Mouse (Mus musculus) forebrain, embryonic 15.5 days (tissue): ENCODE measurements at regions not wholly inside any gene's neighbourhood (a gene's known extent, or its start where the extent isn't known, plus 50 kb on each side); places are given as distances from the start of the nearest gene placed in this dataset.

ENCODE experiments used
- ATAC-seq: fragments of 200-750 bp; cut with Nextera tagmentation; replicated peaks from 2 replicates; pipeline ENCODE4 v1.8.0; 2017; ENCODE audit warnings: mild to moderate bottlenecking, moderate TSS enrichment, moderate library complexity
- H3K27ac ChIP-seq: fragments of 300-500 bp; sonication (generic); replicated peaks from 2 replicates; pipeline ENCODE4 v1.5.1; 2015; ENCODE audit warnings: mild to moderate bottlenecking, inconsistent platforms
- H3K27me3 ChIP-seq: fragments of 300-500 bp; sonication (generic); 2 replicates; pipeline ENCODE4 v1.6.1; 2015; ENCODE audit warnings: inconsistent platforms
- H3K36me3 ChIP-seq: fragments of 300-500 bp; sonication (generic); 2 replicates; pipeline ENCODE4 v1.6.1; 2015; ENCODE audit warnings: mild to moderate bottlenecking, inconsistent platforms
- H3K4me1 ChIP-seq: fragments of 300-500 bp; sonication (generic); 2 replicates; pipeline ENCODE4 v1.6.1; 2015; ENCODE audit warnings: inconsistent platforms
- H3K4me2 ChIP-seq: fragments of 300-500 bp; sonication (generic); replicated peaks from 2 replicates; pipeline ENCODE4 v1.6.1; 2015; ENCODE audit warnings: mild to moderate bottlenecking, inconsistent platforms
- H3K4me3 ChIP-seq: fragments of 300-500 bp; sonication (generic); 2 replicates; pipeline ENCODE4 v1.5.1; 2015; ENCODE audit warnings: mild to moderate bottlenecking, inconsistent platforms
- H3K9ac ChIP-seq: fragments of 300-500 bp; sonication (generic); replicated peaks from 2 replicates; pipeline ENCODE4 v1.6.1; 2015; ENCODE audit warnings: mild to moderate bottlenecking, inconsistent platforms
- H3K9me3 ChIP-seq: fragments of 300-500 bp; sonication (generic); 2 replicates; pipeline ENCODE4 v1.6.1; 2016; ENCODE audit warnings: inconsistent platforms
- WGBS: fragments of 180-500 bp; shearing (Covaris S2); methylation state at CpG from one replicate; pipeline ENCODE4 v1.1.7; 2015; ENCODE audit warnings: mixed read lengths; 5-methylcytosine and 5-hydroxymethylcytosine counted together

DNA sequence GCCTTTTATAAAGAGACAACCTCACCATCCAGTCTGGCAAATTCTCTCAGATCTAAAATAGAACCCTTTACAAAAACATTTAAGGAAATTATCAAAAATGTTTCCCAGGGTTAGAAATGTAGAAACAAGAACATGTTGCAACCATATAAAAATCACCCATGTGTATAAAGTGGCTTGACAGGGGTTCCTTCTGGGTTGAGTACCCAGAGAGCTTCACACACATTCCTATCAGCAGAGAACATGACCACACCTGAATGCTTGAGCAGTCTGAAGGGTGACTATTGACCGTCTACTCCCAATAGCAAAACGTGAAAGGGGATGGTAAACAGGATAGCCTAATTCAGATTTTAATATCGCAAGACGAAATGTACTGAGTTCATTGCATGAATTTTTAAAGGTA lies 57.8 kb upstream of the Zfand5 start:
- no peaks in the 10 kb centered on the region for H3K27me3 ChIP-seq
- no peak overlapping the region for H3K4me2 ChIP-seq
- H3K4me1 ChIP-seq = no peaks in the 10 kb centered on the region
- no peak overlapping the region for H3K27ac ChIP-seq
- H3K9me3 ChIP-seq = no peaks in the 10 kb centered on the region
- no peak for ATAC-seq
- no peak overlapping the region for H3K4me3 ChIP-seq
- H3K9ac ChIP-seq = no peak overlapping the region
- WGBS = 95% methylated on average over 4 of the region's 4 CpGs
- H3K36me3 ChIP-seq = no peaks in the 10 kb centered on the region

DNA sequence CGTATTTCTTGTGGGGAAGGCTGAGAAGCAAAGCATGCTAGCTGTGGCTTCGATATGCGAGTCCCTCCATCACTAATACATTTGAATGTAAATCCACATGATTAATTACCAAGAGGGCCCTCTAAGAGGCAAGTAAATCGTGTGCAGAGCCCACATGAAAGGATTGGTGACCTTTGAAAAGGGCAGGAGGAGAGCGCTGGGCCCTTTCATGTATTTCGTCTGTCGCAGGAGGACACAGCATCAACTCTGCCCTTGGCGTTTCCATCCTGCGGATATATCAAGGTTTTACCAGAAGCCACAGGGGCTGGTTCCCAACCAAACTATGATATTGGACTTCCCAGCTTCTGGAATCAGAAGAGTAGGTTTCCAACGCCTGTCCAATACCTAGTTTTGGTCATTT lies 78.6 kb upstream of the Zfand5 start:
- no peak for ATAC-seq
- no peak overlapping the region for H3K9ac ChIP-seq
- H3K27ac ChIP-seq = no peak overlapping the region
- H3K9me3 ChIP-seq = no peaks in the 10 kb centered on the region
- no peak overlapping the region for H3K4me2 ChIP-seq
- no peak overlapping the region for H3K4me3 ChIP-seq
- H3K27me3 ChIP-seq = no peaks in the 10 kb centered on the region
- no peaks in the 10 kb centered on the region for H3K4me1 ChIP-seq
- no peaks in the 10 kb centered on the region for H3K36me3 ChIP-seq
- 79% methylated on average over 10 of the region's 10 CpGs for WGBS

DNA sequence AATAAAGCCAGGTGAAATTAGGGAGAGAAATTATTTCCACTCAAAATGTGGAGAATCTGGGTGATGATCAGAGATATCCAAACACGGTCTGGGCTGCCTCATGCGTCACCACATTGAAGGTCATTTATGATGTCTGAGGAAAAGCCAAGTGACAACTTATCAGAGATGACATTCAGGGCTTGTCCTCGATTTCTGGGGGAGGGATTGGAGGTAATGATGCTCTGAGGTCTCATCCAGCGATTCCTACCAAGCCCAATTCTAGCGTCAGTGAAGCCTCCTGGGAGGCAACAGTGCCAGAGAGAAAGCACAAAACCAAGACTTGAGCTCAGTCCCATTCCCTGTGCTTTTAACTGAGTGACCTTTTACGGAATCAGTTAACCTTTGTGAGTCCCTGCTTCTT lies 79.5 kb upstream of the Zfand5 start:
- Histone ChIP-seq H3K4me1 (no peaks in the 10 kb centered on the region), H3K27me3 (no peaks in the 10 kb centered on the region), H3K4me2 (no peak overlapping the region), H3K36me3 (no peaks in the 10 kb centered on the region), H3K9ac (no peak overlapping the region), H3K9me3 (no peaks in the 10 kb centered on the region), H3K4me3 (no peak overlapping the region), H3K27ac (no peak overlapping the region)
- no peak for ATAC-seq
- WGBS = 84% methylated on average over 6 of the region's 6 CpGs

DNA sequence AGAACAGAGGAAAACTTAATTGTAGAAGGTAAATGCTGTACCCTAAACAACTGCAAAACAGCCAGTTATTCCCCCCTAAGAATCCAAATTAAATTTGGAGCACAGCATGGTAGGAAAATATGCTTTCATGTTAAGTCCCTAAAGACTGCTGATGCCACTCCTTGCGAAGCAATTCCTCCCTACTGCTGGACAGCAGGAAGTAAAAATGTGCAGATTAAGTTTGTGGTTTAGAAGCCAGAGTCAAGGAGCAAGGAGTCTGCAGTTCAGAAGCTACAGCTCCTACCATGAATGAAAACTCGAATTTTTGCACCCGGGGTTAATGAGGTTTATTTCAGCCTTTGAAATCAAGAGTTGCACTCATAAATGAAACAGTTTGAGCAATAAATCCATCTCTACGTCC lies 82.9 kb upstream of the Zfand5 start:
- Histone ChIP-seq H3K27ac (no peak overlapping the region), H3K4me2 (no peak overlapping the region), H3K36me3 (no peaks in the 10 kb centered on the region), H3K9ac (no peak overlapping the region), H3K9me3 (no peaks in the 10 kb centered on the region), H3K4me1 (no peaks in the 10 kb centered on the region), H3K4me3 (no peak overlapping the region), H3K27me3 (no peaks in the 10 kb centered on the region)
- 74% methylated on average over 4 of the region's 4 CpGs for WGBS
- no peak for ATAC-seq

DNA sequence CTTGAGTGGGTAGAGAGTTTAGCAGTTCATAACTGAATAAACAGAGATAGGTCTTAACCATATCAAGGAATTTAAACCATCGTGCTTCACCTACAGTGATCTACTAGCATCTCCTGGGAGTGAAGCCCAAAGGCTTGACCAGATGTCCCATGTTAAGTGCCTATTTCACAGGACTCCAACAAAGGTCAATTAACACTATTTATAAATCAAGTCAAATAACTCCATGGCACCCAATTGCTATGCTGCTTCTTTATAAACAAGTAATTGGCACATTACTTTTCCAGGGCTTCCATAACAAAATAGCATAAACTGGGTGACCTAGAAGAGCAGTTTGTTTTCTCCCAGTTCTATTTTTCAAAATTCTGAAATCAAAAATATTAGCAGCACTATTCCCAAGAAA lies 85.4 kb upstream of the Zfand5 start:
- ATAC-seq = no peak
- Histone ChIP-seq H3K4me2 (no peak overlapping the region), H3K4me1 (no peaks in the 10 kb centered on the region), H3K9ac (no peak overlapping the region), H3K27ac (no peak overlapping the region), H3K36me3 (no peaks in the 10 kb centered on the region), H3K9me3 (no peaks in the 10 kb centered on the region), H3K27me3 (no peaks in the 10 kb centered on the region), H3K4me3 (no peak overlapping the region)
- WGBS = 94% methylated on average over 1 of the region's 1 CpGs

DNA sequence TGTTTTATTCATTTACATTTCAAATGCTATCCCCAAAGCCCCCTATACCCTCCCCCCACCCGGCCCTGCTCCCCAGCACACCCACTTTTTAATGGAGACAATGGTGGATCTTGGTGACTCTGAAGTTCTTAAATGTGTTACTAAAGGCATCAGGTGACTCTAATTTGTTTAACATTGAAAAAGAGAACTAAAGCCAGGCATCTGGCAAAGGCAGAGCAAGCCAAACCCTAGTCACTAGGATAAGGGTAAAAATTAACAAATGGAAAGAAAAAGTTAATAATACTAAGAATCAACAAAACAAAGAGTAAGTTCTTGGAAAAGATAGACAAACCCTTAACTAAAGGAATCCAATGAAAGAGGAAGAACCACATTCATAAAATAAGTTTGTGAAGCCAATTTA lies 86.1 kb upstream of the Zfand5 start:
- no peaks in the 10 kb centered on the region for H3K36me3 ChIP-seq
- no peak overlapping the region for H3K27ac ChIP-seq
- H3K4me3 ChIP-seq = no peak overlapping the region
- 81% methylated on average over 1 of the region's 1 CpGs for WGBS
- H3K9me3 ChIP-seq = no peaks in the 10 kb centered on the region
- no peaks in the 10 kb centered on the region for H3K4me1 ChIP-seq
- no peak overlapping the region for H3K4me2 ChIP-seq
- no peaks in the 10 kb centered on the region for H3K27me3 ChIP-seq
- no peak for ATAC-seq
- H3K9ac ChIP-seq = no peak overlapping the region

DNA sequence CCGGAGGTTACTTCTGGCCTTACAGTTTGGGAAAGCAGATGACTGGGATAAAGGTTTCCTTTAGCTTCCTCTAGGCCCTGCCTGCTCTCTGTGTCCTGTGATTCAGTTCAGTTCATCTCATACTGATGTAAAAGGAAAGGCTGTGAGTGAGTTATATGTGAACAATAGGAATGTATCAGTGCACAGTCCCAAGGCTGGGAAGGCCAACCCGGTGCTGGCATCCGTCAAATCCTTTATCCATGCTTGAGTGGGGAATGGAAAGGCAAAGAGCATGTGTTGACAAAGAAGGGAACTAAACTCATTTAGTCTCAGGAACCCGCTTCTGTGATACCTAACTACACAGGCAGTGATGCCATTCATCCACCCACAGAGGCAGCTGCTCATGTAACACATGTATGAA lies 89.0 kb upstream of the Zfand5 start:
- Histone ChIP-seq H3K4me1 (no peaks in the 10 kb centered on the region), H3K4me3 (no peak overlapping the region), H3K27ac (no peak overlapping the region), H3K4me2 (no peak overlapping the region), H3K36me3 (no peaks in the 10 kb centered on the region), H3K27me3 (no peaks in the 10 kb centered on the region), H3K9me3 (no peaks in the 10 kb centered on the region), H3K9ac (no peak overlapping the region)
- 79% methylated on average over 4 of the region's 4 CpGs for WGBS
- ATAC-seq = no peak

DNA sequence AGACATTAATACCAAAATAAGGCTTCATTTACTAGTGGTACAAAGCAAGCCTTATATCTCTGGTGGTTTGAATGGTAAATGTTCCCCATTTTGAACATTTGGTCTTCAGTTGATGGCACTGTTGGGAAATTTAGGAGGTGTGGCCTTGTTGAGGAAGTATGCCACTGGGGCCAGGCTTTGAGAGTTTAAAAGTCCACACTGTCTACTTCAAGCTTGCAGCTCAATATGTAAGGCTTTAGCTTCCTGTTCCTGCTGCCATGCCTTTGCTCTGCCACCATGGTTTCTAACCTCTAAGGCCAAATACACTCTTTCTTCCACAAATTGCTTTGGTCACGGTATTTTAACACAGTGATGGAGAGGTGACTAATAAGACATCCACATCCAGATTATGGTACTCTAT lies 92.2 kb upstream of the Zfand5 start:
- no peak overlapping the region for H3K4me2 ChIP-seq
- 98% methylated on average over 1 of the region's 1 CpGs for WGBS

DNA sequence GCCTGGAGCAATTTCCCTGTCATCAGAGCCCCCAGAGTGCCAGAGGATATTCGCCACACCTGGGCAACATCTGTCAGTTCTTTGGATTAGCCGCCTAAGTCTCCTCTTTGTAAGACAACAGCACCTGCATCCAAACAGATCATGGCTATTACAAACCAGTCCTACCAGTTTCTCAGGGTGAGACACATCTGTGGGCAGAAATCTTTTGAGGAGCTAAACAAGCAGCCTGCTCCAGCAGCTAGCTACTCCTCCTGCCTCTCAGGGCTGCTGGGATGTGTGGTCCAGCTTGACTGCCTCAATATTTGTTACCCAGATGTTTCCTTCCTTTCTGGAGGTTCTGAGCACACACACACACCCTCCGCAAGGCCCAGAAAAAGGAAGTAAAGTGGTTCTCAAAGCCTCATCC lies 96.6 kb upstream of the Zfand5 start:
- H3K9me3 ChIP-seq = no peaks in the 10 kb centered on the region
- no peak overlapping the region for H3K9ac ChIP-seq
- no peak overlapping the region for H3K4me2 ChIP-seq
- H3K27me3 ChIP-seq = no peaks in the 10 kb centered on the region
- 76% methylated on average over 3 of the region's 3 CpGs for WGBS
- H3K4me3 ChIP-seq = no peak overlapping the region
- no peak for ATAC-seq
- H3K36me3 ChIP-seq = no peaks in the 10 kb centered on the region
- no peak overlapping the region for H3K27ac ChIP-seq
- H3K4me1 ChIP-seq = no peaks in the 10 kb centered on the region

More for the DNA sequence above, 92.2 kb upstream of the Zfand5 start:
- Histone ChIP-seq H3K9ac (no peak overlapping the region), H3K36me3 (no peaks in the 10 kb centered on the region), H3K27ac (no peak overlapping the region), H3K4me3 (no peak overlapping the region), H3K9me3 (no peaks in the 10 kb centered on the region), H3K4me1 (no peaks in the 10 kb centered on the region), H3K27me3 (no peaks in the 10 kb centered on the region)
- ATAC-seq = no peak

DNA sequence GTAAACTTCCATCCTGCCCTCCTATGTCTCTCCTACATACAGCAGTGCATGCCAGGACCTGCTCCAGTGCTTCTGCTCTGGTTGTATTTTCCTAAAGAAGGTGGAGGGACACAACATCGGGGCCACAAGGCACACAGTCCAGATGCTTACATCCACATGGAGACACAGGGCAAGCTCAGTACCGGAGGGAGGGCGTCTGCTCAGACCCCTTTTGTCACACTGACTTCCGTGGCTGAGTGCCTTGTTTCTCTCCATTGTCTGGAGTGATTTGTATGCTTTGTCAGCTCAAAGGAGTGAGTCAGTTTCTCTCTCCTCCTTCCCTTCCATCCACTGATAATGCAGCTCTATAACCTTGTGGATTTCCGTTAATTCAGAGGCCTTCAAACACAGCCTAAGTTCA lies 97.4 kb upstream of the Zfand5 start:
- no peak for ATAC-seq
- Histone ChIP-seq H3K4me3 (no peak overlapping the region), H3K27me3 (no peaks in the 10 kb centered on the region), H3K9me3 (no peaks in the 10 kb centered on the region), H3K27ac (no peak overlapping the region), H3K4me2 (no peak overlapping the region), H3K4me1 (no peaks in the 10 kb centered on the region), H3K9ac (no peak overlapping the region), H3K36me3 (no peaks in the 10 kb centered on the region)
- WGBS = 54% methylated on average over 5 of the region's 5 CpGs

DNA sequence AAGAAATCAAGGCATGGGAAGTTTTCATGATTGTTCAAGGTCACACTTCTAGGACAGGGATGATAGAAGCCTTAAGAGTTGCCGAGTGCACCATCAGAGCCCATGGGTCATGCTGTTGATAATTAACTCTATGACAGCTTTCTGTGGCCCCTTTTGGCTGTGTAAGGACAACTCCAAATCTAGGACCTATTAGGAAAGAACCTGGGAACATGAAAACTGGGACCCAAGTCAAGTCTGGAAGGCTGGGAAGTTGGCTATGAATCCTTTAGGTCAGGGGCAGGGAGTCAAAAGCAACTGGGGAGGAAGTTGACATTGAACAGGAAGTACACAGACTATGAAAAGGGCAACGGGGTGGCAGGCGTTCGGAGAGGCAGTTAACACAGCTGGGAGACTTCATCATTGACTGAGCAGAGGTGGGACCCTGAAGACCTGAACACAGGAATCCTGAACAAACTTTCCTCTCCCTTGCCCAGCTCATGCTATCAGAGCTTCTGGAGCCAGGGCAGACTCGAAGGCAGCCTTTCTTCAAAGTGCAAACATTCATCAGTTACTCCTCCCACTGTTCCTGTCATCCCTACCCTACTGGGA lies 98.1 kb upstream of the Zfand5 start:
- Histone ChIP-seq H3K27me3 (no peaks in the 10 kb centered on the region), H3K9me3 (no peaks in the 10 kb centered on the region), H3K4me1 (no peaks in the 10 kb centered on the region), H3K4me3 (no peak overlapping the region), H3K36me3 (no peaks in the 10 kb centered on the region), H3K9ac (no peak overlapping the region), H3K27ac (no peak overlapping the region), H3K4me2 (no peak overlapping the region)
- WGBS = 87% methylated on average over 5 of the region's 5 CpGs
- ATAC-seq = no peak

DNA sequence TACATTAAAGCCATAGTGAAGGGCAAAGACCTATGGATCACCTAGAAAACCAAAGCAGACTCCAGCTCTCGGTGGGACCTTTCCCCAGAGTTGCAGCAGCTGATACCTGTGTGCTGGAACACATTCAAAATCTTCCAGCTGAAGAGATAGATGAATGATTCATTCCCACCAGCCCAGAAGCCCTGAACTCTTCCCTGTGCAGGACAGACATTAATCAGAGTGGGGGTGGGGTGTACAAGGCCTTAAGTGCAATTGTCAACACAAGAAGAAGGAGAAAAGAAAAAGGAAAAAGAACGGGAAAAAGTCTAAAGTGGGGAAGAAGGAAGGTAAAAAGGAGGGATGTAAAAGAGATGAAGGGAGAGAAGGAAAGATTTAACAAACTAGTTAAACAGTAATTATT lies 100.9 kb upstream of the Zfand5 start:
- Histone ChIP-seq H3K36me3 (no peaks in the 10 kb centered on the region), H3K27me3 (no peaks in the 10 kb centered on the region), H3K4me1 (peaks cover 15% of the 10 kb centered on the region), H3K27ac (no peak overlapping the region), H3K9ac (no peak overlapping the region), H3K4me3 (no peak overlapping the region), H3K4me2 (no peak overlapping the region), H3K9me3 (no peaks in the 10 kb centered on the region)
- no peak for ATAC-seq
- WGBS = 80% methylated on average over 2 of the region's 2 CpGs

DNA sequence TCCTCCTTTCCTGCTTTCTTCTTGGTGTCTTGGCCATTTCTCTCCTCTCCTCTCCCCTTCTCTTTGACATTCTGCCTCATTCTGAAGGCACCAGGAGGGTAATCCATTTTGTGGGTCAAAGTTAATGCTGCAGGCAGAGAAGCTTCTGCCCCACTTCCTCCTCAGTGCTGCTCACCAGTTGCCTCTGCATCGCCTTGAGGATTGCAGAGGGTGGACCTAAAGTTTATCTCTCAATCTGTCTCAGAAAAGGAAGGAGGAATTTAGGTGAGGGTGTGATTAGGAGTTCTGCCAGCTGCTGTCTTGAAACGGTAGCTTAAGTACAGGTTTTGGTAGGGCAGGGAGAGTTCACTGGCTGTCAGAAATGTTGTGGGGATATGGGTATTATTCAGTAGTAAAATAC lies 101.3 kb upstream of the Zfand5 start:
- Histone ChIP-seq H3K27me3 (no peaks in the 10 kb centered on the region), H3K9me3 (no peaks in the 10 kb centered on the region), H3K4me3 (no peak overlapping the region), H3K9ac (no peak overlapping the region), H3K27ac (no peak overlapping the region), H3K4me2 (no peak overlapping the region), H3K36me3 (no peaks in the 10 kb centered on the region), H3K4me1 (peaks cover 19% of the 10 kb centered on the region)
- 69% methylated on average over 2 of the region's 2 CpGs for WGBS
- no peak for ATAC-seq
